Mouse (Mus musculus) hindbrain, embryonic 15.5 days (tissue): Measurements from ENCODE around the gene Cd6. TPM values are rescaled to one million over a fixed set of nuclear protein-coding genes. Genes with fewer than 3 reads are reported as not detected.

ENCODE experiments used
- ATAC-seq: fragments of 200-750 bp; cut with Nextera tagmentation; 2 replicates; pipeline ENCODE4 v1.8.0; 2017; ENCODE audit warnings: low read depth, moderate number of reproducible peaks, moderate TSS enrichment; ENCODE audit not compliant: low FRiP score
- H3K27ac ChIP-seq: fragments of 300-500 bp; sonication (generic); replicated peaks from 2 replicates; pipeline ENCODE4 v1.5.1; 2015; ENCODE audit warnings: mild to moderate bottlenecking, inconsistent platforms
- H3K27me3 ChIP-seq: fragments of 300-500 bp; sonication (generic); 2 replicates; pipeline ENCODE4 v1.6.1; 2015; ENCODE audit warnings: control low read depth, inconsistent platforms
- H3K36me3 ChIP-seq: fragments of 300-500 bp; sonication (generic); 2 replicates; pipeline ENCODE4 v1.6.1; 2015; ENCODE audit warnings: control low read depth, inconsistent platforms
- H3K4me1 ChIP-seq: fragments of 300-500 bp; sonication (generic); replicated peaks from 2 replicates; pipeline ENCODE4 v1.6.1; 2015; ENCODE audit warnings: control low read depth, inconsistent platforms
- H3K4me2 ChIP-seq: fragments of 300-500 bp; sonication (generic); 2 replicates; pipeline ENCODE4 v1.6.1; 2015; ENCODE audit warnings: moderate library complexity, mild to moderate bottlenecking, inconsistent platforms
- H3K4me3 ChIP-seq: fragments of 300-500 bp; sonication (generic); 2 replicates; pipeline ENCODE4 v1.5.1; 2015; ENCODE audit warnings: mild to moderate bottlenecking, inconsistent platforms
- H3K9ac ChIP-seq: fragments of 300-500 bp; sonication (generic); 2 replicates; pipeline ENCODE4 v1.6.1; 2015; ENCODE audit warnings: inconsistent platforms
- H3K9me3 ChIP-seq: fragments of 300-500 bp; sonication (generic); 2 replicates; pipeline ENCODE4 v1.6.1; 2016; ENCODE audit warnings: control low read depth, inconsistent platforms
- WGBS: fragments of 180-500 bp; shearing (Covaris S2); methylation state at CpG from one replicate; pipeline ENCODE4 v1.1.7; 2015; 5-methylcytosine and 5-hydroxymethylcytosine counted together
- polyA plus RNA-seq: library from polyadenylated mRNA; unstranded; fragments of >200 nt; fragmentation: Nextera tagmentation; extraction: Ambion mirVana; gene quantifications from 2 replicates; pipeline ENCODE4 v1.2.1, GENCODE M21; 2015

The Cd6 gene
- polyA plus RNA-seq, 1 experiment from 2014 or later: 0.10 TPM

DNA sequence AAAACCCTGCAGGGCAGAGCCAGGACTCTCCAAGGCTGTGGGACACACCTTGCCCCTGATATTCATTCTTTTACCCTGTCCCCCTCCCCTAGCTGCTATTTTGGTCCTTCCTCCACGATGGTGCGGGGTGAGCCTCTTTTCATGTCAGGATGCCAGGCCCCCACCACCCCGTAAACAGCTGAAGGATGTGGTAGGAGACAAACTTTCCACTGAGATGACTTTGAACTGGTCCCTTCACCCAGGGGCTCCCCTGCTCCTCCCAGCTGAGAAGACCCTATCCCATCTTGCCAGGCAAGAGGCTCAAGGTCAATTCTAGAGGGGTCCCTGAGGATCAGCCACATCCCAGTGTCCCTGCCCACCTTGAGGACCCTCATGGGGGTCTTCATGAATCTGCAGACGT is 42.5 kb downstream of the Cd6 start:
- Histone ChIP-seq H3K4me2 (no peak overlapping the region), H3K4me3 (no peak overlapping the region), H3K4me1 (peaks cover 14% of the 10 kb centered on the region), H3K9ac (no peak overlapping the region), H3K27ac (no peak overlapping the region), H3K36me3 (no peaks in the 10 kb centered on the region), H3K9me3 (no peaks in the 10 kb centered on the region), H3K27me3 (no peaks in the 10 kb centered on the region)
- WGBS: 89% methylated on average over 4 of the region's 4 CpGs
- ATAC-seq: no peak

DNA sequence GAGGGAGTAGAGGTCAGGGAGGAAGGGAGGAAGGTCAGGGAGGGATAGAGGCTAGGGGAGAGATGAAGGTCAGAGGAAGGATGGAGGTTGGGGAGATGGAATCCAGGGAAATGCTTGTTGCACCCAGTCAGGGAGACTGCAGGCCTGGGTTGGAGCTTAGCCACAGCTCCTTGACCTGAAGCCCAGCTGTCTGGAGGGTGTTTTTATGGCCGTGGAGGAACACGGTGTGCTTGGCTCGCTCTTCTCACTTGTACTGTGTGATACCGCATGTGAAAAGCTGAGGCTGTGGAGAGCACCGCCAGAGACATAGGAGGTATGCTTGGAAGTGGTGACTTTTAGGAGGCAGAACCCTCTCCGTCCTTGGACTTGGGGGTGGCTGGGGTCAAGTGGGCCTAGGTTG is 43.1 kb downstream of the Cd6 start:
- 85% methylated on average over 6 of the region's 6 CpGs for WGBS
- no peak for ATAC-seq

DNA sequence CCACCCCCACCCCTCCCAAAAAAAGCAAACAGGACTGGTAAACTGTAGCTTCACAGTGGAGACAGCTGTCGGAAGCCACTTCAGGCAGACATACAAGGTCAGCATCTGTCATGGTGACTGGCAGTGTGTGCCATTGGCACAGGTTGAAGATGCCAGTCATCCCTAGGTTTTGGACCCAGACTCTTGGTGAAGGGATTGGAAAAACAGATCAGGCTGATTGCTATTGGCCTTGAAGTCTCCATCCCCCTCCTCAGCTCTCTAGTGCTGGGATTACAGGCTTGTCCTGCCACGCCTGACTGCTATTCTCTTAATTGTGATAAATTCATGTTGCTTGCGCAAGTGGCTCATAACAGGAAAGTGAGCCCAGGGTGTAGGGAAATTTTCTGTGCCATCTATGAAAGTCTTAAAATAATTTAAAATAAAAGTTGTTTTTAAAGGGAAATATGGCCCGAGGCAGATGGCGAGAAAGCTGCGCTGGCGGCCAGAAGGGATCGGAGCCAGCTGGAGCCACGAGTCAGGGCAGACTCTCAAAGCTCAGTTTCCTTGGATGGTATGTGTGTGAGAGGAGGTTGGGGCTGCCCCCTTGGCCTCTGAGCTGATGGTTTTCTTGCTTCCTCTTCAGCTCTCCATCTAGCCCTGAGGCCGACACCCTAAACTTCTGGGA is 44.9 kb downstream of the Cd6 start:
- WGBS: 66% methylated on average over 10 of the region's 10 CpGs
- H3K9me3 ChIP-seq: no peaks in the 10 kb centered on the region
- ATAC-seq: peak; percentile 28; the same call in 1 of the 2 replicates
- peaks cover 14% of the 10 kb centered on the region for H3K4me1 ChIP-seq
- no peak overlapping the region for H3K4me3 ChIP-seq
- no peak overlapping the region for H3K4me2 ChIP-seq
- H3K36me3 ChIP-seq: no peaks in the 10 kb centered on the region
- no peak overlapping the region for H3K27ac ChIP-seq
- H3K27me3 ChIP-seq: no peaks in the 10 kb centered on the region
- H3K9ac ChIP-seq: no peak overlapping the region

More for the DNA sequence above, 43.1 kb downstream of the Cd6 start:
- Histone ChIP-seq H3K4me3 (no peak overlapping the region), H3K9me3 (no peaks in the 10 kb centered on the region), H3K36me3 (no peaks in the 10 kb centered on the region), H3K4me1 (peaks cover 14% of the 10 kb centered on the region), H3K27me3 (no peaks in the 10 kb centered on the region), H3K9ac (no peak overlapping the region), H3K4me2 (no peak overlapping the region), H3K27ac (no peak overlapping the region)

DNA sequence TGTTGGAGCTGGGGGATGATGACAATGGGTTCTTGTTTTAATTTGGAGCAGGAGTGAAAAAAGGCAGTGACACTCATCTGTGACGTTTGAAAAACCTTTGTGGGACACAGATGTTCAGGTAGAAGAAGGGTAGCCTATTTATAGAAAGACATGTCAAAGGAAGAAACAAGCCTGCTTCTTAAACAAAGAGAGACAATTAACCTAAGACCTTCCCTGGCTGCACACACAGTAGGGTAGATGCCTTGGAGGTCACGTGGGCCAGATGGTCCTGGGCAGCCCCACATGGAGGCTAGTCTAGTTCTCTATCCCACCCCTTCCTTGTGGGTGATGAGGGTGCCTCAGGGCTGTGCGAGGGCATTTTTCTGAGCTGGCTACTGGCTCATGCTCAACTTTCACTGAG is 45.8 kb downstream of the Cd6 start:
- Histone ChIP-seq H3K9ac (no peak overlapping the region), H3K36me3 (no peaks in the 10 kb centered on the region), H3K4me1 (peaks cover 14% of the 10 kb centered on the region), H3K27ac (0 out of 2 replicates have a peak overlapping the region, but pooled peaks have one; percentile 53), H3K4me2 (no peak overlapping the region), H3K27me3 (no peaks in the 10 kb centered on the region), H3K9me3 (no peaks in the 10 kb centered on the region), H3K4me3 (no peak overlapping the region)
- 31% methylated on average over 3 of the region's 3 CpGs for WGBS
- ATAC-seq: 0 out of 2 replicates have a peak, but pooled peaks have one; percentile 42

DNA sequence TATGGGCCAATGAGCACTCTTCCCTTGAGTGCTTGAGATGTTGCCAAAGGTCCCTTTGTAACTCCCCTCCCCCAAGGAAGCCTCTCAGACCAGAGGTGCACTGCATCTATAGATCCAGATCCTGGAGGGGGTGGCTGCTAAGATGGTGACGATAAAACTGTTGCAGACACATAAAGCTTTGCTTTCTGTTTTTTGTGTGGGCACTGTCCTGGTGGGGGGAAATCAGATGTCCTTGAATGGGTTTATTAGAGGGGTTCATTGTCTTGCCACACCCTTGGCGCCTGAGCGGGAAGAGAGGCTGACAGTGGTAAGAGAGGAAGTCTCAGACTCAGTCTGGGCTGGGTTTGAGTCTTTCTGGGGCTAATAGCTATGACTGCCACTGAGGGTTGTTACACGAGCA is 46.7 kb downstream of the Cd6 start:
- no peak overlapping the region for H3K4me2 ChIP-seq
- H3K36me3 ChIP-seq: no peaks in the 10 kb centered on the region
- H3K9me3 ChIP-seq: no peaks in the 10 kb centered on the region
- H3K4me3 ChIP-seq: no peak overlapping the region
- no peak overlapping the region for H3K9ac ChIP-seq
- no peak for ATAC-seq
- WGBS: 86% methylated on average over 4 of the region's 4 CpGs
- H3K4me1 ChIP-seq: peaks cover 14% of the 10 kb centered on the region
- no peaks in the 10 kb centered on the region for H3K27me3 ChIP-seq
- no peak overlapping the region for H3K27ac ChIP-seq

DNA sequence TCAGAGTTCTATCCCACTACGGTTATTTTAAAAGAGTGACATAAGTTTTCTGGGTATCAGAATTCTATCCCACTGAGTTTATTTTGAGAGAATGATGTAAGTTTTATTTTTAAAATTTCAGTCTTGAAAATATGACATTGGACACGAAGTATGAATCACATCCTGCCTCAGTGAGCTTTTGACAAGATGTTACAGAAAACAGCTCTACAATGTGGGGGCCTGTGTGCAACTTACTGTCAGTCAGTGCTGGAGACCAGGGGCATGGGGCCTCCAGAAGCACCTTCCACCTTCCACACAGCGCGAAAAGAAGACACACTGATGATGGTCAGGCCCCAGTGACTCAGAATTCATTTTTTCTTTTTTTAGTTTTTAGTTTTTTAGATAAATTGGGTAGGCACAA is 48.2 kb downstream of the Cd6 start:
- H3K27ac ChIP-seq: no peak overlapping the region
- no peak overlapping the region for H3K4me2 ChIP-seq
- no peak overlapping the region for H3K9ac ChIP-seq
- no peak for ATAC-seq
- 87% methylated on average over 4 of the region's 4 CpGs for WGBS
- no peaks in the 10 kb centered on the region for H3K9me3 ChIP-seq
- H3K36me3 ChIP-seq: no peaks in the 10 kb centered on the region
- no peaks in the 10 kb centered on the region for H3K27me3 ChIP-seq
- H3K4me3 ChIP-seq: no peak overlapping the region
- H3K4me1 ChIP-seq: peaks cover 14% of the 10 kb centered on the region

DNA sequence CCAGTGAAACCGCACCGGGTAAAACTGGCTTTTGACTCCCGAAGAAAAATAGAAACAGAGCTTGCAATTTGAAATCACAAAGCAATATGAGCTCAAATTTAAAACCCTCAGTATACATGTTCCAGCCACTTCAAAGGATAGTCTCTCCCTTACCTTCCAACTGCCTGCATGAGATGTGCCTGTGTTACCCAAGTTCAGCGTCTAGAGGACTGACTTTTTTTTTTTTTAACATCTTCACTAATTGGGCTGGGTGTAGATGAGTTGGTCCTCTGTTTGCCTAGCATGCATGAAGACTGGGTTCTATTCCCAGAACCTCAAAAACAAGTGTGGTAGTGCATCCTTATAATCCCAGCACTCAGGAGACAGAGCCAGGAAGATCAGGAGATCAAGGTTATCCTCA is 53.0 kb downstream of the Cd6 start:
- no peak overlapping the region for H3K9ac ChIP-seq
- no peaks in the 10 kb centered on the region for H3K27me3 ChIP-seq
- no peak overlapping the region for H3K4me2 ChIP-seq
- 92% methylated on average over 4 of the region's 4 CpGs for WGBS
- H3K36me3 ChIP-seq: no peaks in the 10 kb centered on the region
- H3K27ac ChIP-seq: no peak overlapping the region
- H3K4me3 ChIP-seq: no peak overlapping the region
- no peak for ATAC-seq
- H3K4me1 ChIP-seq: no peaks in the 10 kb centered on the region
- H3K9me3 ChIP-seq: no peaks in the 10 kb centered on the region

DNA sequence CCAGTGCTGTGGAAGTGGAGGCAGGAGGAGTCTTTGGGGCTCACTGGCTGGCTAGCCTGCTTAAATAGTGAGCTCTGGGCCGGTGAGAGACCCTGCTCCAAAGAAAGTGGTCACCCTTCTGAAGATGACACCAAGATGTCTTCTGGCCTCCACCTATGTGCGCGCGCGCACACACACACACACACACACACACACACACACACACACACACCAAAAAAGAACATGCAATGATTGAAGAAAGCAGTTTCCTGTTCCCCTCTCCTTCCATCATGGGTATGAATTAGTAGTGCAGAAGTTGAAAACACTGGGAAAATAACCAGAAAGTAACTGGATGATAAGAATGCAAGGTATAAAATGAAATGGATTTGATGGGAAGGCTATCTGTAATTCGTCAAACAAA is 55.7 kb downstream of the Cd6 start:
- Histone ChIP-seq H3K27ac (no peak overlapping the region), H3K36me3 (no peaks in the 10 kb centered on the region), H3K4me1 (peaks cover 11% of the 10 kb centered on the region), H3K27me3 (no peaks in the 10 kb centered on the region), H3K9ac (no peak overlapping the region), H3K9me3 (no peaks in the 10 kb centered on the region), H3K4me2 (no peak overlapping the region), H3K4me3 (no peak overlapping the region)
- 95% methylated on average over 6 of the region's 6 CpGs for WGBS
- ATAC-seq: no peak

DNA sequence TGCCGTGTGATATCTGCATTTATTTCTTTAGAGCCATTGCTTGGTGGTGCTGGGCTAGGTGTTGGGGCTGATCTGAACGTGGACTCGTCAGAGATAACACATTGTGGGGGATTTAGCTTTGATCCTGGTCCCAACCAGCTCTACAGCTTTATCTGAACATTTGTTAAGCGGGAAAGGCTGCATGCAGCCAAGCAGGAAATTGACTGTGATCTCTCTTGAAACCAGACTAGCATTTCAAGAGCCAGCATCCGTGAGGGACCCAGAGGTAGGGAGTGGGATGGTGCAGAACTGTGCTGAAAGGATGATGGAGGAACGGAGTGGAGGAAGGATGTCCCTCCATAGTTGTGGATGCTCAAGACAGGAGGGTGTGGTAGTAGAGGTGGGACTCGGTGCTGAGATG is 56.5 kb downstream of the Cd6 start:
- no peaks in the 10 kb centered on the region for H3K9me3 ChIP-seq
- no peaks in the 10 kb centered on the region for H3K27me3 ChIP-seq
- no peak overlapping the region for H3K4me2 ChIP-seq
- WGBS: 79% methylated on average over 7 of the region's 7 CpGs
- H3K27ac ChIP-seq: no peak overlapping the region
- H3K36me3 ChIP-seq: no peaks in the 10 kb centered on the region
- H3K4me3 ChIP-seq: no peak overlapping the region
- no peak overlapping the region for H3K9ac ChIP-seq
- H3K4me1 ChIP-seq: peaks cover 19% of the 10 kb centered on the region
- no peak for ATAC-seq

DNA sequence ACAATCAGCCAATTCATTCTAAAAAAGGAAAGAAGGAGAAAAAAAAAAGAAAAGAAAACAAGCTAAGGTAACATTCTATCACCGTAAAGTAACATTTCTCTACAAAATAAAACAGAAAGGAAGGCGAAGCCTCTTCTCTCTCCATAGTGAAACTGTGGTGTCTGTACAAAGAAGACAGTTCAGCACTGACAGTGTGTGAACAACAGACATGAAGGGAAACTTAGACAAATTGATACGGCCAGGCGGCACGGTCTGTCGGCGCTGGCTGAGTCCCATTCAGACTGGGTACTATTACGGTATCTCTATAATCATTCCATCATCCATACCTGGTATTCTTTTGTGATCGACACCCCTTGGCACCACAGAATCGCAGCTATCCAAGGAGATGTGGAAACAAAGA is 57.0 kb downstream of the Cd6 start:
- WGBS: 94% methylated on average over 10 of the region's 10 CpGs
- no peak overlapping the region for H3K9ac ChIP-seq
- no peak overlapping the region for H3K4me3 ChIP-seq
- peaks cover 20% of the 10 kb centered on the region for H3K4me1 ChIP-seq
- H3K4me2 ChIP-seq: no peak overlapping the region
- no peaks in the 10 kb centered on the region for H3K36me3 ChIP-seq
- no peaks in the 10 kb centered on the region for H3K27me3 ChIP-seq
- H3K9me3 ChIP-seq: no peaks in the 10 kb centered on the region
- no peak for ATAC-seq
- no peak overlapping the region for H3K27ac ChIP-seq

DNA sequence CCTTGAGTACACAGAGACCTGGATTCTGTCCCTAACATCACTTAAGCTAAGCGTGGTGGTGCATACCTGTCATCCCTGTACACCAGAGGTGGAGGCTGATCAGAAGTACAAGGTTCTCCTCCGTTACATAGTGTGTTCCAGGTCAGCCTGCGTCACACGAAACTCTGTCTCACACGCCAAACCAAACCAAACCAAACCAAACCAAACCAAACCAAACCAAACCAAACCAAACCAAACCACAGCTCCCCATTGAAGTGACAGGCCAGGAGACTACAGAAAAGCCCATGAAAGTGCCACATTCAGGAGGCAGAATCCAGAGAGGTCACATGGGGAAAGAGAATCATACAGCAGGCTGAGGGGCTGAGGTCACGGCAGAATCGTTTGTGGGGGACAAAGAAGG is 57.9 kb downstream of the Cd6 start:
- H3K36me3 ChIP-seq: no peaks in the 10 kb centered on the region
- H3K9ac ChIP-seq: no peak overlapping the region
- ATAC-seq: no peak
- no peak overlapping the region for H3K27ac ChIP-seq
- H3K27me3 ChIP-seq: no peaks in the 10 kb centered on the region
- 81% methylated on average over 7 of the region's 7 CpGs for WGBS
- peaks cover 23% of the 10 kb centered on the region for H3K4me1 ChIP-seq
- H3K9me3 ChIP-seq: no peaks in the 10 kb centered on the region
- H3K4me2 ChIP-seq: no peak overlapping the region
- H3K4me3 ChIP-seq: no peak overlapping the region

DNA sequence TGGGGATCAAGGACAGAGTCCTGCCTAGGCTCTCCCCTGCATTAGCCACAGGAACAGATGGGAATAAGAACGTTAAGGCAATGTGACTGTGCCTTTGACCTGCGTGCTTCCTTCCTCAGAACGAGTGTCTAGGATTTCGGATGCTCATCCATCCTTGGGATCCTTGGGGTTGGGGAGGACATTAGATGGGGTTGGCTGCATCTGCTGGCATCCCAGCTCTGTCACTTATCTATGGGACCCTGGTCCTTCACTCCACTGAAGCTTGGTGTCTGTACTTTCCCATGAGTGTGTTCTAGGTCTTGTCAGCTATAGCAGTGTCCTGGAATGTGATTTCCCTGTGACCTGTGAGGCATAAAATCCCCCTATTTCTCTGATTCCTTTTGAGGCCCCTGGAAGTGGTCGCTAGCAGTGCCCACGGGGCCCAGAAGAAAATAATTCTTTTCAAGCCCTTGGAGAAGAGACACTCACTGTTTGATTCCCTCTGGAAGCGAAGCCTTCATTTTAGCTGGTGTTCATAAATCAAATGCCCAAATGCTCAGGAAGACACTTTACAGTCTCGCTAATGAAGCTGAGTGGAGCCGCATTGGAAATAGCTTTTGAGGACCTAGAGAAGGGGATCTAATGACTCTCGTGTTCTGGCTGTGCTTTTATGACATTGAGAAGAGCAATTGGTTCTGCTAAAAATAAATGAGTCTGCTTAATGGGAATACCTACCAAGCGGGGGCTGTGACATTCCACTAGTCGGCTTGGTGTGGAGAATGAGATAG is 60.2 kb downstream of the Cd6 start:
- Histone ChIP-seq H3K27ac (peak overlapping the region; percentile 70), H3K9me3 (no peaks in the 10 kb centered on the region), H3K9ac (no peak overlapping the region), H3K4me3 (no peak overlapping the region), H3K36me3 (no peaks in the 10 kb centered on the region), H3K4me1 (peaks cover 23% of the 10 kb centered on the region), H3K4me2 (no peak overlapping the region), H3K27me3 (no peaks in the 10 kb centered on the region)
- 0 out of 2 replicates have a peak, but pooled peaks have one; percentile 29 for ATAC-seq
- 52% methylated on average over 12 of the region's 12 CpGs for WGBS
